Mouse (Mus musculus) hindbrain, embryonic 10.5 days (tissue): ENCODE results near the gene Cldn3. TPM values are rescaled to one million over a fixed set of nuclear protein-coding genes. Genes with fewer than 3 reads are reported as not detected.

Experiments used
- DNase-seq: peaks from one replicate; pipeline ENCODE4 v3.0.0-alpha.2; 2017; ENCODE audit warnings: low spot score
- H3K27ac ChIP-seq: fragments of 300-500 bp; sonication (generic); 2 replicates; pipeline ENCODE4 v1.5.1; 2016; ENCODE audit warnings: mild to moderate bottlenecking, moderate library complexity
- H3K27me3 ChIP-seq: fragments of 300-500 bp; sonication (generic); 2 replicates; pipeline ENCODE4 v1.6.1; 2016; ENCODE audit warnings: mild to moderate bottlenecking; ENCODE audit not compliant: poor library complexity, insufficient read depth, severe bottlenecking
- H3K36me3 ChIP-seq: fragments of 300-500 bp; sonication (generic); 2 replicates; pipeline ENCODE4 v1.6.1; 2016; ENCODE audit warnings: mild to moderate bottlenecking, moderate library complexity
- H3K4me1 ChIP-seq: fragments of 300-500 bp; sonication (generic); replicated peaks from 2 replicates; pipeline ENCODE4 v1.6.1; 2016; ENCODE audit warnings: mild to moderate bottlenecking
- H3K4me3 ChIP-seq: fragments of 300-500 bp; sonication (generic); 2 replicates; pipeline ENCODE4 v1.5.1; 2016; ENCODE audit warnings: mild to moderate bottlenecking, moderate library complexity
- H3K9me3 ChIP-seq: fragments of 300-500 bp; sonication (generic); 2 replicates; pipeline ENCODE4 v1.6.1; 2016; ENCODE audit warnings: mild to moderate bottlenecking, moderate library complexity
- WGBS: fragments of 180-500 bp; shearing (Covaris S2); methylation state at CpG from one replicate; pipeline ENCODE4 v1.1.7; 2016; 5-methylcytosine and 5-hydroxymethylcytosine counted together
- polyA plus RNA-seq: library from polyadenylated mRNA; unstranded; fragments of >200 nt; fragmentation: Nextera tagmentation; extraction: Ambion mirVana; gene quantifications from 2 replicates; pipeline ENCODE4 v1.2.1, GENCODE M21; 2016

Gene Cldn3
- polyA plus RNA-seq, 1 experiment from 2014 or later: 7.9 TPM

DNA sequence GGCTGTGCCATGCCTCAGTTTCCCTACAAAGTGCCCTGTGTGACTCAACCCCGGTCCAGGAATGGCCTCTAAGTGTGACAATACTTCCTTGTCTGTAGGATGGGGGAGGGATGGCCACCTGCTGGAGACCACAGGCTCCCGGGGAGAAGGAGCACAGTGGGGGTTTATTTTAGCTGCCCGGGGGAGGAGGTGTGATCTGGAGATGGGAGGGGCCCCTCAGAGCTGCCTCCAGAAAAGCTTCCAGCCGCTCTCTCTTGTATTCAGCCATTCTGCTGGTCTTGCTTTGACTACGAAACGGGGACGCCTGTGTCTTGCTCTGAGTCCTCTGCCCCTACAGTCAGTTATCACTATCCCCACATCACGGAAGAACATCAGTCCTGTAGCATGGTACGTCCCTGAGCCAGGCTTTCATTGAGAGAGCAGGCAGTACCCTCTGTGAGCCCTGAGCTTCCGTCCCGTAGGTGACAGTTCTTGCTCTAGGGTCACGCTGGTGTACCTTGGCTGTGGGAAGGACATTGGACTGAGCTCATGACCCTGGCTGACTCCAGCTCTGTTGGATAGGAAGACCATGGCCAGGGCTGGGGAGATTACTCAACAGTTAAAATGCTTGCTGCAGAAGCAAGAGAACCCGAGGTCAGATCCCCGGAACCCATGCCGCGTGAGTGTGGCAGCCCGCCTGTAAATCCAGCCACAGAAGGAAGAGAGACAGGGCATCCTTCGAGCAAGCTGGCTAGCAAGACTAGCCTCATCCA, 49.8 kb downstream of the Cldn3 start:
- DNase-seq: no peak
- peaks cover 18% of the 10 kb centered on the region for H3K4me1 ChIP-seq
- H3K27me3 ChIP-seq: no peaks in the 10 kb centered on the region
- WGBS: 63% methylated on average over 18 of the region's 18 CpGs
- no peak overlapping the region for H3K27ac ChIP-seq
- no peak overlapping the region for H3K4me3 ChIP-seq
- peaks cover 12% of the 10 kb centered on the region; the same call in 1 of the 2 replicates for H3K9me3 ChIP-seq
- H3K36me3 ChIP-seq: peaks cover 34% of the 10 kb centered on the region

Other genes starting within 250 kb of the Cldn3 start
- 1.2 and 2.3 TPM in 2 replicates for gene Eln, start 238.9 kb upstream of the Cldn3 start, polyA plus RNA-seq
- gene Tmem270, start 79.5 kb upstream of the Cldn3 start, polyA plus RNA-seq: not detected in 2 replicates
- gene Cldn13, start 70.7 kb upstream of the Cldn3 start, polyA plus RNA-seq: 2.8 and 3.9 TPM in 2 replicates
- 12.0 and 12.6 TPM in 2 replicates for gene Mettl27, start 53.8 kb upstream of the Cldn3 start, polyA plus RNA-seq
- 9.9 and 11.0 TPM in 2 replicates for gene Cldn4, start 39.3 kb upstream of the Cldn3 start, polyA plus RNA-seq
- gene Abhd11, start 22.9 kb downstream of the Cldn3 start, polyA plus RNA-seq: 42.2 and 43.6 TPM in 2 replicates
- gene Stx1a, start 37.3 kb downstream of the Cldn3 start, polyA plus RNA-seq: 17.0 and 20.5 TPM in 2 replicates
- 24.5 and 30.4 TPM in 2 replicates for gene Dnajc30, start 78.0 kb downstream of the Cldn3 start, polyA plus RNA-seq
- 155 and 160 TPM in 2 replicates for gene Bud23, start 78.7 kb downstream of the Cldn3 start, polyA plus RNA-seq
- gene Vps37d, start 92.1 kb downstream of the Cldn3 start, polyA plus RNA-seq: 8.6 and 19.2 TPM in 2 replicates
- 1.7 and 2.8 TPM in 2 replicates for gene Mlxipl, start 103.7 kb downstream of the Cldn3 start, polyA plus RNA-seq
- 20.0 and 23.7 TPM in 2 replicates for gene Tbl2, start 163.4 kb downstream of the Cldn3 start, polyA plus RNA-seq
- gene Bcl7b, start 182.1 kb downstream of the Cldn3 start, polyA plus RNA-seq: 45.7 and 46.1 TPM in 2 replicates
- 41.1 and 53.8 TPM in 2 replicates for gene Baz1b, start 201.1 kb downstream of the Cldn3 start, polyA plus RNA-seq